Mouse (Mus musculus) T-helper 1 cell (primary cell): ENCODE results near the gene Cfap99.

Source experiments
- in situ Hi-C: fragments of 300-600 bp; cut with MboI, MseI; formaldehyde crosslinking; loops from one replicate; pipeline ENCODE4 v1.15.1; 2025; ENCODE audit warnings: high pct_unique_total_duplicates

Cfap99 gene

DNA sequence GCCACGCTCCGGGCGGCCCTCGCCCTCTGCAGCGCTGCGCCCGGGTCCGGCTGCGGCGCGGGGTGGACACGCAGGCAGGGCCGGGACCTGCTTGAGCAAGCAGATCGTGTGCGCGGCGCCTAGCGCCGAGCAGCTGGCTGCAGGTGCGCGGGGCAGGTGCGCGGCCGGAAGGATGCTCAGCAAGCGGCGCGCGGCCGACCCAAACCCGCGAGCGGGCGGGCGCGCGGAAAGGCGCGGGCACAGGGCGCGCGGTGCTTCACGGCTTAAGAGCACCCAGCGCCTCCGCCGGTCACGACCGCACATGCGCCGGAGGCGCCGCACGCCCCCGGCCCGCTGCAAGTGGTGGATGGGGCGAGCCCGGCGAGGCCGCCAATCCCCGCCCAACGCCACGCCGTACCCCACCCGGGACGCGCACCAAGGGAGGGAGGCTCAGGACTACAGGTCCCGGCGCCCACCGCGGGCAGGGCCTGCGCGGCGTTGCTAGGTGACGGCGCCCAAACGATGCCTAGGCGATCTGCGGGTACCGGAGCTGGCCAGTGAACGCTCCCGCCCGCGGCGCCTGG, at the start of gene Cfap99, which contains the start of gene Zfyve28:
Cfap99 (plus strand) TSS at position 447 of the 563 bp plus-strand sequence.
Zfyve28 (minus strand) TSS at position 296 of the 563 bp plus-strand sequence.
- in situ Hi-C loops: no loop called here

DNA sequence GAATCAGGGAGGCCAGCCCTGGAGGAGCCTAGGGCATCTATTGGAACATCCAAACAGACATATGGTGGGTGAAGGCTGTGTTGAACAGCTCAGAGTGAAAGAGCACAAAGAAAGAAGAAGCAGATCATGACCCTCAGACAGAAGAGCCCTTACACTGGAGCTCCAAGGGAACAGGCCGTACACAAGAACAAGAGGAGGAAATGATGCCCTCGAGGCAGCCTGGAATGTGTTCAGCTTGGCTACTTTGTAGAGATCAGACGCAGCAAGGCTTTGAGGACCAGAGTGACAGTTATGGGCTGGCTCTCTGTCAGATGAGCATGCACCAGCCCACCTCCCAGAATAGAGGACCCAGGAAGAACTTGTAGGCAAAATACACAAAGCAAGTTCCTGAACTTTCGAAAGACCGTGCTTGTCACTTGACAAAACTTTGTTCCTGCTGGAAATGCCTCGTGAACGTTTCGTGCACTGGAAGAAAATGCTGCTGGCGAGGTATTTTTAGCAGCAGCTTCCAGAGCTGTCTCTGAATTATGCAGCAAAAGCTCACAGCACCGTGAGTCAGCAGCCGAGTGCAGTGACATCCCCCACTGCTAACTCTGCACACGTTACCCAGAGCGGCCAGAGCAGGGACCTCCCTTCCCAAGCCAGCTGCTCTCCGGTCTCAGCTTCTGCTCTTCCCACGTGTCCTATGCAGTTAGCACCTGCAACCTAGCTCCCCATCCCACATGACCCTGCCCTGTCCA, 46.0 kb upstream of the Cfap99 start:
- in situ Hi-C loops: loop anchor here (10.0 kb wide), 1 partner anchor 228 kb away; no protein-coding TSS in a partner anchor

DNA sequence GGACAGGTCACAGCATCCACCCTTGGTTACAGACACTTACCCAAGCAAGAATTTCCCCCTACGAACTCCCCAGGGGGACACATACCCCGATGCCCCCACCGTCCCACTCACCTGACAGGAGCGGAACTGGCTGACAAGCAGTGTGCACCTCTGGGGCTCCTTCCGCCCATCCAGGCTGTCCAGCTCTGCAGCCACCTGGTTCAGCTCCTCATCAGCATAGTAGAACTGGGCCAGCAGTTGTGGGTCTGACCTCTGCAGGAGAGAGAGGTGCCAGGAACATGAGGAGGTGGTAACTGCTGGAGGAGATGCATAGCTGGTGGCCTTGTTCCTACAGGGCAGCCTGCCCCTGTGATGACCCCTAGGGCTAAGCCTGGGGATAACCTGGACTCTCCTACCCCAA, 45.3 kb upstream of the Cfap99 start:
- in situ Hi-C loops: loop anchor here (10.0 kb wide), 1 partner anchor 228 kb away; no protein-coding TSS in a partner anchor

DNA sequence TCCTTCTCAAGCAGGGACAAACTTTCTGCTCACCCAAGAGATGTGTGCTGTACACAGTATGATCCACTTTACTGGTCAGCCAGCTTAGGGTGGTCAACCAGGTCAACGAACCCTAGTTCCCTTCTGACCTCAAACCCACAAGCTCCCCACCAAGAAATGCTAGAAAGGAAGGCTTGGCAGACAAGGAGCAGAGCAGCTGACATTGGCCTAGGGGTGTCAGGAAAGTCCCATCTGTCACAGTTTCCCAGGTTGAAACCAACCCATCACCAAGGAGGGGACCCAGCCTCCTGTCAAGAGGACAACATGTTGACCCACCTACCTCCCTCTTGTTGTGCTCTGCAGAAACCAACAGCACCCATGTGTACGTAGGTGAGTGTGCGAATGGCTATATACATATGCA, 42.0 kb upstream of the Cfap99 start:
- in situ Hi-C loops: loop anchor here (10.0 kb wide), 1 partner anchor 232 kb away; no protein-coding TSS in a partner anchor

DNA sequence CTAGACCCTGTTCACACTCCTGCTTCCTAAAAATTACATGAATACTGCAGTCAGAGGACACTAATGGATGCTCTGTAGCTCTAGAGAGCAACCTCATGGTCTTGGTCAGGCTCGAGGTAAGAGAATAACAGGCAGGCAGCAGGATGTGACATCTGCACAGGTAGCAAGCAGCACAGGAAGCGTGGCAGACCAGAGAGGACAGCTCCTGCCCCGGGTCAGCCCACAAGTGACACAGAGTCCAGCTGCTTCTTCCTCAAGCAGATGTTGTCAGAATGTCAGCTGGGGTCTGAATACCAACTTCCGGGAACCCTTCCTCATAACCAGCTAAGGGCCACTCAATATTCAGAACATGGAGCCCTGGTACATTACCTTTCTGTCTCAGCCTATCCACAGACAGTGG, 39.3 kb upstream of the Cfap99 start:
- in situ Hi-C loops: loop anchor here (10.0 kb wide), 1 partner anchor 234 kb away; no protein-coding TSS in a partner anchor

DNA sequence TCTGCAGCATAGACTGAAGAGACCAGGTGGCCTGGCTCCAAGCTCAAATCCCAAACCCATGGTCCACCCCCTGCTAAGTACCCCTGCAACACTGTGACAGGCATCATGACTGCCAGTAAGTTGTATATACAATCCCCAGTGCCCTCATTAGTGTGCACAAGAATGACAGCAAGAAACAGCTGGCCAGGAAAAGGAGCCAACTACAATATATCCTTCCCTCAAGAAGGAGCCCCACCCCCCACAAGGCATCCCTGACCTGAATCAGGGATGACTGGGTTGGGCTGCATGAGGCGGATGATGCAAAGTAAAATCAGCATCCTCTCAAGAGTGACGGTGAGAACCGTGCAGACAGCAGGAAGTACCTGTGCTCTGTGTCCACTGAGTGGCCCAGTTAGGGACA, 38.3 kb upstream of the Cfap99 start:
- in situ Hi-C loops: no loop called here

DNA sequence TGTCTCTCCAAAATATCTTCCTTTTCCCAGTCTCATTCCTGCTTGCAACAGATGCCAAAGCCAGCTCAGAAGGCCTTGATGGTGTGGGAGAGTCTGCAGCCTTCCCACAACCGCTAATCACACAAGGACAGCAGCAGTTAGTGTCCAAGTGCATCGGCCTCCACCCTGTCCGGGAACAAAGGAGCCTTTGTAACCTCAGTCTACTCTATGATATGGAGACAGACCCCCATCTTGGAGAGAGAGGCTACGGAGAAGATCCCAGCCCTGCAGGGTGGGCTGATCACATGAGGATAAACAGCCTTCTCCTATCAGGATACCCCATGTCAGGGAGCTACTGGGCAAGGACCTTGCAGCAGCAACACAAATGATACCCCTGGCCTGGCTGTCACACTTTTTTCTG, 36.6 kb upstream of the Cfap99 start:
- in situ Hi-C loops: no loop called here

DNA sequence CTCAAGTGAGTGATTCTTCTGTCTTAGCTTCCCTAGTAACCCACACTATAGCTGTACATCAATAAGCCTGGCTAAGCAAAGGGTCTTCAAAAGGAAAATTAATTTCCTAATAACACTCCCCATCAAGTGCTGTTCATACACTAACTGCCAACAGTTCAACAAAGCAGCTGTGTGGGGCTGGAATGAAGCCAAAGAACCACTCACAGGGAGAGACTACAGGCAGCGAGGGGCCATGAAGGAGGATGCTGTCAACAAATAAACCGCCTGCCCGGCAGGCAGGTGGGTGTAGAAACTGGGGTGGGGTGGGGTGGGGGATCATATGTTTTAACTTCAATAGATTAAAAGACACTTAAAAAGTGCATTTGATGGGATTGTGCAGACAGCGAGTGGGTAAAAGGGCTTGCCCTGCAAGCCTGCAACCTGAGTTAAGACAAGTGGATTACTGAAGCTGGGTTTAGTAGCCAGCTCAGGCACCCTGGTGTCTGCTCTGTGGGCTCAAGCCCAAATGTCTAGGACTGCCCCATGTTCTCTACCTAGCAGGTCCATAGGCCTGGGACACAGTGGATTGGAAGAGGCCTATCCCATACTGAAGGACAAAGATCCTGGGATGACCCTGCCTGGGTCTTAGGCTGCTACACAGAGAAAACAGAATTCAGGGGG, 36.0 kb upstream of the Cfap99 start:
- in situ Hi-C loops: no loop called here

DNA sequence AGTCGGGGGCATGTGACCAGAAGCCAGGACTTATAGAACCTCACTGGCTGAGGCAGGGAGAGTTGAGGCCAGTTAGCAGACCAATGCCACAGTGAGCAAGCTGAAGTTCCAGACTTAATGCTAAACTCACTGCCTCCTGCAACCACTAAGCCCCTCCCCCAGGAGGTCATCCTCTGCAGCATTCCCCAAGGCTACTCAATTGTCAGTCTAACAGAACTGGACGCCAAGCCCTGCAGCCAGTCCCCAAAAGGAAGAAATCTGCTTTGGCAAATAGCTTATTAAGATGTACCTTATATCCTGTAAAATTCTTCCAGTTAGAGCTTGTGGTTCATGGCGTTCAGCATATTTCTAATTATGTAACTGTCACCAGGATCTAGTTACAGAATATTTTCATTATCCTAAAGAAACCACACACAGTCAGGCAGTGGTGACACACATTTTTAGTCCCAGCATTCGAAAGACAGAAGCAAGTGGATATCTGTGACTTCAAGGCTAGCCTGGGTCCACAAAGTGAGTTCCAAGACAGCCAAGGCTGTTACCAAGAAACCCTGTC, 35.4 kb upstream of the Cfap99 start:
- in situ Hi-C loops: no loop called here

DNA sequence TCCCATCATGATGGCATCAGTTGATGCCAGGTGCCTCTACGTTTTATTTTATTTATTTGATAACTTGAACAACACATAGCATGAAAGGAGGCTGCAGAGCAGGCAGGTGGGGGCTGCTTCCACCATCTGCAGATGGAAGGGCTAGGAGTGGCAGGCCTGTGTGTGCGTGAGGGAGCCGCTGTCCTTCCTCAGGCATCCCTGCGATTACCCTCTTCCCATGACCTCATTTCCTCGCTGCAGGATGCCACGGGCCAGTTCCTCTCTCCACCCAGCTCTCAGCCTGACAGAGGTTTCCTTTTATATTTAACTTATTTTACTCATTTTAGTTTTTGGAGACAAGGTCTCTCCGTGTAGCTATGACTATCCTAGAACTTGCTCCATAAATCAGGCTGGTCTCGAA, 34.1 kb upstream of the Cfap99 start:
- in situ Hi-C loops: no loop called here

DNA sequence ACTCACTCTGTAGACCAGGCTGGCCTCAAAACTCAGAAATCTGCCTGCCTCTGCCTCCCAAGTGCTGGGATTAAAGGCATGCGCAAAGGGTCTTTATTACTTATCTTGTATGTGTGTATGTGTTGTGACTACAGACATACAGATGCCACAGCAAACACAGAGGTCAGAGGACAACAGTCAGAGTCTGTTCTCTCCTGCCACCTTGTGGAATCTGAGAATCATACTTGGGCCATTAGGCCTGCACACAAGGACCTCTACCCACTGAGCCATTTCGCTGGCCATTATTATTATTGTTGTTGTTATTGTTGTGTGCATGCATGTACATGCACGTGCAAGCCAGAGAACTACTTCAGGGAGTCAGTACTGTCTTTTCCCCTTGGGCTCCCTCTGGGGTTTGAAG, 33.2 kb upstream of the Cfap99 start:
- in situ Hi-C loops: no loop called here

DNA sequence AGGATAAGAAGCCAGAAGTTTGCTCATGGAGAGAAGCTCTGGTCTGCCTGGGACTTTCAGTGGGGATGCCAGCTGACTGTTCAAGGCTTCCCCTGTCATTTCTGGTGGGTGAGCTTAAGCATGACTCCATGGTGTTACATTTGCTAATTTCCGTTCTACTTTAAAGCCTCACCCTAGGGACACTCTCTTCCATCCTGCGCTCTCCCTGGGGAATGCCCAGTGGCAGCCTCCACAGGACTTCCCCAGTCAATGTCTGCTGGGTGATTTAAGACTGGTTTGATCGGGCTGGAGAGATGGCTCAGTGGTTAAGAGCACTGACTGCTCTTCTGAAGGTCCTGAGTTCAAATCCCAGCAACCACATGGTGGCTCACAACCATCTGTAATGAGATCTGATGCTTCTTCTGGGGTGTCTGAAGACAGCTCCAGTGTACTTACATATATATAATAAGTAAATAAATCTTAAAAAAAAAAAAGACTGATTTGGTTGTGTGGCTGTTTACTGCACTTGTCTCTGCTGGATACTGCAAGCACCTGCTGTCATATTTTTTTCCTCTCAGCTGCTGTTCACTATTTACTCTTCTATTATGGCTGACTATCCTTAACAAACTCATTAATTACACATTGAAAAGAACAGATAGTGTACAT, 29.1 kb upstream of the Cfap99 start:
- in situ Hi-C loops: no loop called here

DNA sequence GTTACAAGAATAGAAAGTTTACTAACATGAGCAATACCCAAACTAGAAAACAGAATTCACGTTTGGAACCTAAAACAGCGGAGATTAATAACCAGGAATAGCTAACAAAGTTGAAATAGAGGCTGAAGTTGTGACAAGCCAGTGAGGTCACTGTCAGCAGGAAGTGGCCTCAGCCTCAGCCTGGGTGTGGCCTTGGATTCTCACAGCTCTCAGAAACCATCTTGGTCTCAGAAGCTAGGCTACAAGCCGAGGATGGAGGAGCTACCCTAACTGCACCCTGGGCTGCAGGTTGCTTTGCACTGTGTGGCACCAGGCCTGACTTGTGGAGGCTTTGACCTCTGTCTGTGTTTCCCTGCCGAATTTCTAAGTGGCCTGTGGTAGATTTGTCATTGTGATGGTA, 22.3 kb upstream of the Cfap99 start:
- in situ Hi-C loops: no loop called here

DNA sequence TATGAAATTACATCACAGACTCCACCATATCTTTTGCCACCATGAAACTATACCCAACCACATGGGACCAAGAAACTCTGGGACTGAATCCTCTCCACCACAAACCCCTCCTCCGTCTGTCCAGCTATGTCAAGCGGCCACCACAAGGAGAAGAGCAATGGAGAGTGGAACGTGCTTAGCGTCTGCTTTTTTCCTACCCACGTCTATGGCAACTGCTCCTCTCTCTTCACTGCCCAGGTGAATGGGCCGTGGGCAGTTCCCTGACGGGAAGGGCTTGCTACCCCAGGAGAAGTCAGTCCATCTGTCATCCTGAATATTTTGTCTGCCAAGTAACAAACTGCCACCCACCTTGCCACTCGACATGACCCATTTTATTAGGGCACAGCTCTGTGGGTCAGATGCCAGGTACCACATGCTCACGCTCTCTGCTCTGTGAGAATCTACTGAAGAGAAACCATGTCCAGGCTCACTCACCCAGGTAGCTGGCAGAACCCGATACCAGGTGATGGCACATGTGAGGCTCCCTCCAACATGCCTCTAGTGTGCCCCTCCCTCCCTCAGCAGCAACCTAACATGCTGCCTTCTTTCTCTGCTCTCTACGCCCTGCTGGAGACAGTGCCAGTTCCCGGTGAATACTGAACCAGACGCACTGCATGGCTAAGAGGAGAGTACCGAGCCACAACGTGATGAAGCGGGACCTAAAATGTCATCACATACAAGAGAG, 19.0 kb upstream of the Cfap99 start:
- in situ Hi-C loops: no loop called here

DNA sequence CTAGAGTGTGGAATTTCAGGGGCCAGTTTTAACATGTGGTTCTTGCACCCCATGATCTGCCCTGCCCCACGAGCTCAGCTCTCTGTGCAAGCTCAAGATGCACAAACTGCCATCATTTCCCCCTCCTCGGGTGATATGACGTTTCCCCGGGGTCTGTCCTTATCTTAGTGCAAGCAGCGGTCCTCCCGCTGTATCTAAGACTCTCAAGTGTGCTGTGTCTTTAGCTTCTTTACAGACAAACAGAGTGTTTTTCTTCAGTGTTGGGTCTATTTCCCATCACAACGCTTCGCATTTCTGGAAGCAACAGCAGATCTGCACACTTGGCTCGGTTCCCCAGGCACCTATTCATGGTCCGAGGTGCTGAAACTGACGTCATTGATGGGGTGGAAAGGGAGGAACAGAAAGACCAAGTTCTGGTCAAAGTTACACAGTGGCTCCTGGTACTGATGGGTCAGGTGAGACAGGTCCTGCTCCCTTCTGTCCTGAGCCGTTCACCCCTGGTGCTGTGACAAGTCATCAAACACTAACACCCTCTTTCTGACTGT, 18.4 kb upstream of the Cfap99 start:
- in situ Hi-C loops: no loop called here

DNA sequence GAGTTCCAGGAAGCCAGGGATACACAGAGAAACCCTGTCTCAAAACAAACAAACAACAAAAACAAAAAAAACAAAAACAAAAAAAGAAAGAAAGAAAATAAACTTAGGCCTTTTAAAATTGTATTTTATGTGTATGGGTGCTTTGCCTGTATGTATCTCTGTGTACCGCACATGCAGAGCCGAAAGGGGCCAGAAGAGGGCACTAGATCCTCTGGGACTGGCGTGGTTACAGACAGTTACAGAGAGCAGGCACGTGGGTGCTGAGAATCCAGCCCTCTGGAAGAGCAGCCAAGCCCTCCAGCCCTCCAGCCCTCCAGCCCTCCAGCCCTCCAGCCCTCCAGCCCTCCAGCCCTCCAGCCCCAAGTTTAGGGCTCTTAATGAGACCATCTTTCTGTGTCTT, 16.7 kb upstream of the Cfap99 start:
- in situ Hi-C loops: no loop called here

DNA sequence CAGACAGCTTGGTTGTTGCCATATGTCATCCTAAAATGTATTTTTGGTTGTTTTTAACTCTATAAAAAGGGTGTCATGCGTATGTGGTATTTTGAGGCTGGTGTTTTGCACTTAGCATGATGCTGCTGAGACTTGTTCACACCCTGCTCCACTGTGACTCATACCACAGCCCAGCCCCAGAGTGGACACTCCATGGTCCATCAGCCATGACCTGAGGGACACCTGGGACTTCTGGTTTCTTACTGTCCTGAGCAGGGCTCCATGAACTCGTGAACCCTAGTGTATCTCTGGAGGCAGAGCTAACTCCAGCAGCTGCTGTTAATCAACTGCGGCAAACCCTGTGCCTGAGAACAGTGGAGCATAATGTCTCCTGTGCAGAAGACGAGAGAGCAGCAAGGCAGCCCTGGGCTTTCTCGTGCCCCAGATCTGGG, 15.1 kb upstream of the Cfap99 start:
- in situ Hi-C loops: no loop called here

DNA sequence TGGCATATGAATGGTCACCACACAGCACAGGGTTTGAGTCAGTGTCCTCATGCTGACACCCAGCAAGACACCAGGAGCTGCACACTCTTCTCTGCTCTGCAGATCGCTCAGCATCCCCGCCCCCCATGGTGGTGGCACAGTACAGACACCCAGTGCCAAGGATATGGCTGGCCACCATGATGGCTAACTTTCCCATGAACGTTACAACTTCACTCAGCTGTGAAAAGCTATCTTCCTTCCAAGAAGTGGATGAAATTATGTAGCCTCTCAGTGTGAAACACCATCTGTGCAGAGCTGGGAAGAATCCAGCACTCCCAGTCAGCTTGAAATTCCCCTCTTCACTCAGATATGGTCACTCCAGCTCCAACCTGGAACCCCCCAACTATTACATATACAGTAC, 14.1 kb upstream of the Cfap99 start:
- in situ Hi-C loops: no loop called here

DNA sequence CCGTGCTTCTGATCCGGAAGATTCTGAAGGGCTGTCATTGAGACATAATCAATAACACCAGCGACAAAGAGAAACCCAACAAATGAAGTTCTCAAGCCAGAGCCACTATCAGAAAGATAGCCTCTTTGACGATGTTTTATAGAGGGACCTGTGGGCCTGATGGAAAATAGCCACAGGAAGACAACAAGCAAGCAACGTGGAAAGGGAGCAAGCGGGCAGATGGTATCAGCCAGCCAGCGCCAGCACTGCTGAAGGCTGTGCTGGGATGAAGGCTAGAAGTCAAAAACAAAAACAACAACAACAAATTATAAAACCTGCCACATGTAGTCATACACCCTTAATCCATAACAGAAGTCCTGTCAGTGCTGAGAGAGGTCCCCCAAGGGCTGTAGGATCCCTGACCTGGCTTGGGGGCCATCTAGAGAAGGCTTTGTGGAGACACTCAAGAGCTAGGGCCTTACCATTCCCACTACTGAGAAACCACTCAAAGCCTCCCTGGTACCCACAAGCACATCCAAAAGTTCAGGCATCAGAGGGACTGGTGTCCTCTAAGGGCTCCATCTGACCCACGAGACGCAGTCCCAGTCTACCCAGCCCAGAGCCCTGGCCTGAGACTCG, 13.6 kb upstream of the Cfap99 start:
- in situ Hi-C loops: loop anchor here (5.0 kb wide), 1 partner anchor 48 kb away; no protein-coding TSS in a partner anchor

DNA sequence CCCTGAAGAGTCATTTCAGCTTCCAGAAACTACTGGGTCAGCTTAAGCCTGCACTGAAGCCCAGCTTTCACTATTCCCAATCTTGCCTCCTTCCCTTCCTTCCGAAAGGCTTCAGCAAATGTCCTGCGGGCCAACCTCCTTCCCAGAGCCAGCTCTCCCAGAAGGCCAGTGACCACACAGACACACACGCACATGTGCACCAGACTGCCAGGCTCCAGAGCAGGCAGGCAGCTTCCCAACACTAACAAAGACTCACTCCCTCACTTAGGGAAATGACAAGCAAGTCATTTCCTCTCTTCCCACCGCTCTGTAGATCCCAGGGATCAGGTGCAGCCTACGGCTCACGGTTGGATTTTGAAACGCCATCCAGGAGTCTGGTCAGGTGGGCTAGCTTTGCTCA, 12.2 kb upstream of the Cfap99 start:
- in situ Hi-C loops: loop anchor here (5.0 kb wide), 1 partner anchor 46 kb away; no protein-coding TSS in a partner anchor
